Mouse (Mus musculus) liver, embryonic 14.5 days (tissue): ENCODE data around the gene Gpr179.

Experiments used
- CTCF ChIP-seq: IDR thresholded peaks from 2 replicates; pipeline ENCODE4 v1.5.1; 2016; ENCODE audit warnings: antibody characterized with exemption, low read depth, control low read depth
- EP300 ChIP-seq: IDR thresholded peaks from 2 replicates; pipeline ENCODE4 v1.6.1; 2016; ENCODE audit warnings: antibody characterized with exemption, low read depth

DNA sequence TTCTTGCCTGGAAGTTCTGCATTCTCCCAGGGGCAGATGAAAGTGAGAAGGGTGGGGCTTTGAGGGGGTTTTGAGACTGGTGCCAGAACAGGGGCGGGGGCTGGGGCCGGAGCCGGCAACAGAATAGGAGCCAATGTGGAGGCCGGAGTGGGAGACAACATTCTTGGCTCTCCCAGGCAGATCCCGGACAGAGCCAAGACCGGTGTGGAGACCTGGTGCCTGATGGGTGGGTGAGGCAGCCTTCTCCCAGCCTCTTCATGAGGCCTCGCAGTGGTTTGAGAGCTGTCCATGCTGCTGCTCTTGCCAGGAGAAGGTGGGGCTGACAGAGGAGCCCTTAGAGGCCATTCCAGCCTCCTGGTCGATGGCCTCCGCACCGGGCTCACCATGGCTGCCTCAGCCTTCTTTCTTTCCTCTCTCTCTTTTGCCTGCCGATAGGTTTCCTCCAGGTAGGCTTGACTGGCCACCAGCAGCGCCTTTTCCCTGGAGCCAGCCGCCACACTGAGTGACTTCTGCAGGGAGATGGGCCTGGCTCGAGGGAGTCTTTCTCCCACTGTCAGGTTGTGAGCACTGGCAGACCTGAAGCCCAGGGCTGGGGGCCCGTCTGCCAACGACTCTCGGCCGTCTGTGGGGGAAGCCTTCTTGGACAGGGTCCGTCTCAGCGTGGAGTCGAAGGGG, 13.4 kb downstream of the Gpr179 start:
- TF ChIP-seq EP300 = no peak
- TF ChIP-seq CTCF = no peak
